21 mouse cellular contexts compared by ENCODE assay signal in the genomic region with DNA sequence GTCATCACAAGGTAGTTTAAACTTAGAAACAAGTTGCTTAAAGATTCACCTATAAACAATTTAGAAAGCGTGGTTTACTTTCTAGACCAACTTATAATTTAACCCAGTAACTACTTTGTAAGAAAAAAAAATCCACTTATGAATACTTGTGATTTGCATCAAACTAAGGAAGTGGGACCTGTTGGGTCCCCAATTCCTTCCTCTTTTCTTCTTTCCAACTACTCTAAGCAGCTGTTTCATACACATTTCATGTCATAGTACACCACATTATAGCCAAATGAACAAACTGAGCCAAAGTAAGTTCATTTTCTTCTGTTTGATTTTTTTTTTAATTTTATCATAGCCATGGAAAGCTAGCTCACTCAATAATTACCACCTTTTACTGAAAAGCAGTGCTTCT. TPM values are rescaled to one million over a fixed set of nuclear protein-coding genes. Genes with fewer than 3 reads are reported as not detected.
DNase-seq lines count a peak whose midpoint lies in the region; ATAC-seq and TF ChIP-seq lines count a peak whose summit lies in the region.
"Had no signal": no experiment of that assay in that cellular context is flagged by ENCODE, and none has a peak within 500 bp of the region (broad histone marks: within the 10 kb centered on the region; RNA-seq: fewer than 3 reads in every experiment).

No protein-coding gene starts in this region.

- no peak overlapping the region for H3K27ac ChIP-seq in midbrain, embryonic 11.5 days (ENCODE audit: low read depth, low read length)
- H3K27ac ChIP-seq in midbrain, postnatal 0 days (ENCODE audit: low read depth, low read length): no peak overlapping the region
- H3K27ac ChIP-seq: embryonic facial prominence, embryonic 10.5 days; forebrain, embryonic 13.5 days; heart, embryonic 10.5 days; hindbrain, embryonic 13.5 days; hindbrain, postnatal 0 days had no signal

- no peak overlapping the region for H3K4me2 ChIP-seq in midbrain, embryonic 11.5 days
- H3K4me2 ChIP-seq in midbrain, postnatal 0 days (ENCODE audit: low read depth, low read length, poor library complexity, severe bottlenecking): no peak overlapping the region
- H3K4me2 ChIP-seq: forebrain, embryonic 13.5 days; hindbrain, embryonic 13.5 days had no signal

- WGBS in midbrain, embryonic 11.5 days: 94% methylated on average over 1 of the region's 1 CpGs
- 95% methylated on average over 1 of the region's 1 CpGs for WGBS in midbrain, postnatal 0 days

- no peak overlapping the region for H3K9ac ChIP-seq in midbrain, embryonic 11.5 days (ENCODE audit: low read length)
- no peak overlapping the region for H3K9ac ChIP-seq in midbrain, postnatal 0 days (replicated peaks; ENCODE audit: low read length, poor library complexity, severe bottlenecking)
- H3K9ac ChIP-seq: forebrain, embryonic 13.5 days; forebrain, postnatal 0 days; hindbrain, embryonic 13.5 days had no signal

- no peaks in the 10 kb centered on the region for H3K9me3 ChIP-seq in midbrain, embryonic 11.5 days (ENCODE audit: control insufficient read depth, low read length)
- H3K9me3 ChIP-seq in midbrain, postnatal 0 days (ENCODE audit: low read length): no peaks in the 10 kb centered on the region
- H3K9me3 ChIP-seq: embryonic facial prominence, embryonic 10.5 days; forebrain, embryonic 13.5 days; heart, embryonic 10.5 days; hindbrain, embryonic 13.5 days had no signal

- ATAC-seq in midbrain, embryonic 11.5 days (ENCODE audit: low FRiP score): no peak
- no peak for ATAC-seq in midbrain, postnatal 0 days (ENCODE audit: low FRiP score)
- ATAC-seq in hematopoietic stem cell, adult 5-6 weeks (replicated peaks in 1 of 2; ENCODE audit: insufficient read depth in 1 of 2, low FRiP score in 2 of 2, low TSS enrichment in 1 of 2, low read depth in 1 of 2, poor library complexity in 2 of 2, severe bottlenecking in 2 of 2): peak; percentile 74 to 75; a peak in 3 of 4 replicates
- peak; percentile 58; the same call in 1 of the 2 replicates for ATAC-seq in neutrophil, adult 5-6 weeks (ENCODE audit: extremely low read depth, insufficient number of reproducible peaks, low FRiP score, poor library complexity, severe bottlenecking)
- ATAC-seq: forebrain, embryonic 13.5 days; forebrain, postnatal 0 days; hindbrain, postnatal 0 days had no signal

- H3K4me1 ChIP-seq in midbrain, embryonic 11.5 days (ENCODE audit: control insufficient read depth, insufficient read depth, low read length): no peaks in the 10 kb centered on the region
- no peaks in the 10 kb centered on the region for H3K4me1 ChIP-seq in midbrain, postnatal 0 days (ENCODE audit: insufficient read depth, low read length)
- H3K4me1 ChIP-seq: heart, embryonic 10.5 days had no signal

- TF ChIP-seq CTCF in midbrain, postnatal 0 days (IDR thresholded peaks at IDR 0.05): no peak

- peak; percentile 65 for DNase-seq in midbrain, embryonic 11.5 days (ENCODE audit: low spot score, missing footprints)
- no peak for DNase-seq in midbrain, postnatal 0 days (ENCODE audit: low spot score)
- no peak for DNase-seq in heart, adult 11 months
- no peak for DNase-seq in adrenal gland, postnatal 14 days
- no peak for DNase-seq in right cerebral cortex, postnatal 36 days (ENCODE audit: low spot score in 2 of 2)
- DNase-seq: adrenal gland, postnatal 10 days; cerebellum, adult 18-20 months; cerebellum, adult 9-11 months; cerebellum, postnatal 36 days; forebrain, postnatal 0 days; gastrocnemius, postnatal 25 days; heart, adult 18-20 months; heart, postnatal 10 days; heart, postnatal 4 days had no signal

- H3K36me3 ChIP-seq in midbrain, embryonic 11.5 days (ENCODE audit: control insufficient read depth, insufficient read depth, low read length): peaks cover 5% of the 10 kb centered on the region
- peaks cover 9% of the 10 kb centered on the region for H3K36me3 ChIP-seq in midbrain, postnatal 0 days (ENCODE audit: insufficient read depth, low read length)

- H3K4me3 ChIP-seq in midbrain, embryonic 11.5 days (ENCODE audit: low read depth, low read length): no peak overlapping the region
- H3K4me3 ChIP-seq in midbrain, postnatal 0 days (ENCODE audit: low read depth, low read length): no peak overlapping the region
- H3K4me3 ChIP-seq: embryonic facial prominence, embryonic 10.5 days; forebrain, embryonic 13.5 days; heart, embryonic 10.5 days; hindbrain, embryonic 13.5 days had no signal

- H3K27me3 ChIP-seq in midbrain, embryonic 11.5 days (ENCODE audit: control insufficient read depth, insufficient read depth, low read length): no peaks in the 10 kb centered on the region
- H3K27me3 ChIP-seq in midbrain, postnatal 0 days (ENCODE audit: insufficient read depth, low read length): no peaks in the 10 kb centered on the region
- H3K27me3 ChIP-seq: forebrain, embryonic 13.5 days; hindbrain, embryonic 13.5 days had no signal

RNA-seq across cellular contexts. Expression of a gene that starts 11.7 kb away (rescaled TPM):
- 662 and 708 TPM in 2 replicates for polyA plus RNA-seq in midbrain, embryonic 11.5 days (2014; fragmentation: Nextera tagmentation; extraction: Ambion mirVana)
- total RNA-seq in midbrain, postnatal 0 days (2014; rRNA removed): 269 and 307 TPM in 2 replicates
- 211 and 226 TPM in 2 replicates for polyA plus RNA-seq in midbrain, postnatal 0 days (2015; fragmentation: Nextera tagmentation; extraction: Ambion mirVana)
- 544 and 546 TPM in 2 replicates for total RNA-seq in hematopoietic stem cell, adult 5-6 weeks (2017)
- 215 and 226 TPM in 2 replicates for total RNA-seq in neutrophil, adult 5-6 weeks (2017)
- 417 and 423 TPM in 2 replicates for total RNA-seq in adrenal gland, postnatal 14 days (2021)

RNA-seq across cellular contexts. Expression of a gene that starts 24.7 kb away (rescaled TPM):
- polyA plus RNA-seq in midbrain, embryonic 11.5 days (2014; fragmentation: Nextera tagmentation; extraction: Ambion mirVana): 22.8 and 24.2 TPM in 2 replicates
- 37.0 and 40.4 TPM in 2 replicates for total RNA-seq in midbrain, postnatal 0 days (2014; rRNA removed)
- polyA plus RNA-seq in midbrain, postnatal 0 days (2015; fragmentation: Nextera tagmentation; extraction: Ambion mirVana): 12.7 and 15.9 TPM in 2 replicates
- 58.4 and 66.8 TPM in 2 replicates for total RNA-seq in hematopoietic stem cell, adult 5-6 weeks (2017)
- 42.0 and 44.6 TPM in 2 replicates for total RNA-seq in neutrophil, adult 5-6 weeks (2017)
- total RNA-seq in adrenal gland, postnatal 14 days (2021): 40.4 TPM in 2 replicates

Comparison
In these comparisons a context has a peak if more than half of its experiments do, and no peak if none do; other contexts are left out.
1. ATAC-seq: peak in hematopoietic stem cell, adult 5-6 weeks (2 of 2) and neutrophil, adult 5-6 weeks (single experiment); none in midbrain, embryonic 11.5 days (single experiment) and midbrain, postnatal 0 days (single experiment).